Comparison of ENCODE assay signal across 12 mouse cellular contexts in genomic region chr5:110546136-110546535, GRCm38 (mm10). TPM values are rescaled to one million over a fixed set of nuclear protein-coding genes. Genes with fewer than 3 reads are reported as not detected.
DNase-seq lines count a peak whose midpoint lies in the region; ATAC-seq lines count a peak whose summit lies in the region.
"Had no signal": no experiment of that assay in that cellular context is flagged by ENCODE, and none has a peak within 500 bp of the region (broad histone marks: within the 10 kb centered on the region; RNA-seq: fewer than 3 reads in every experiment).

No protein-coding gene starts in this region.

- H3K27me3 ChIP-seq in forebrain, embryonic 16.5 days (replicated peaks; ENCODE audit: control insufficient read depth, insufficient read depth, low read length), result peaks cover 34% of the 10 kb centered on the region
- peaks cover 35% of the 10 kb centered on the region for H3K27me3 ChIP-seq in forebrain, embryonic 14.5 days (replicated peaks; ENCODE audit: control insufficient read depth, insufficient read depth, low read length)
- H3K27me3 ChIP-seq in hindbrain, embryonic 16.5 days (replicated peaks; ENCODE audit: control insufficient read depth, insufficient read depth, low read length), result peaks cover 22% of the 10 kb centered on the region
- peaks cover 92% of the 10 kb centered on the region for H3K27me3 ChIP-seq in heart, embryonic 12.5 days (replicated peaks)

- H3K4me1 ChIP-seq in forebrain, embryonic 16.5 days (replicated peaks; ENCODE audit: control insufficient read depth, insufficient read depth, low read length), result peaks cover 12% of the 10 kb centered on the region
- H3K4me1 ChIP-seq in forebrain, embryonic 14.5 days (ENCODE audit: control insufficient read depth, insufficient read depth, low read length), result no peaks in the 10 kb centered on the region
- H3K4me1 ChIP-seq in hindbrain, embryonic 16.5 days (ENCODE audit: control insufficient read depth, insufficient read depth, low read depth, low read length), result peaks cover 16% of the 10 kb centered on the region
- H3K4me1 ChIP-seq in heart, embryonic 12.5 days (replicated peaks), result peaks cover 4% of the 10 kb centered on the region

- H3K4me2 ChIP-seq in forebrain, embryonic 16.5 days (ENCODE audit: low read length), result peak overlapping the region; percentile 68
- H3K4me2 ChIP-seq in forebrain, embryonic 14.5 days (ENCODE audit: low read length), result no peak overlapping the region
- peak overlapping the region; percentile 86 for H3K4me2 ChIP-seq in hindbrain, embryonic 16.5 days (ENCODE audit: low read length)
- H3K4me2 ChIP-seq in heart, embryonic 12.5 days, result no peak overlapping the region
- H3K4me2 ChIP-seq: stomach, embryonic 15.5 days had no signal

- ATAC-seq in forebrain, embryonic 16.5 days, result no peak
- ATAC-seq in forebrain, embryonic 14.5 days, result no peak
- ATAC-seq in hindbrain, embryonic 16.5 days, result no peak
- no peak for ATAC-seq in heart, embryonic 12.5 days (ENCODE audit: insufficient number of reproducible peaks, low FRiP score)
- ATAC-seq: lung, postnatal 0 days had no signal

- WGBS in forebrain, embryonic 16.5 days, result 84% methylated on average over 11 of the region's 11 CpGs
- 84% methylated on average over 11 of the region's 11 CpGs for WGBS in forebrain, embryonic 14.5 days
- 82% methylated on average over 11 of the region's 11 CpGs for WGBS in hindbrain, embryonic 16.5 days
- WGBS in heart, embryonic 12.5 days, result 71% methylated on average over 11 of the region's 11 CpGs

- no peak overlapping the region for H3K4me3 ChIP-seq in forebrain, embryonic 16.5 days (replicated peaks; ENCODE audit: low read length)
- H3K4me3 ChIP-seq in forebrain, embryonic 14.5 days (ENCODE audit: low read depth, low read length), result no peak overlapping the region
- H3K4me3 ChIP-seq in hindbrain, embryonic 16.5 days (ENCODE audit: low read length), result peak overlapping the region; percentile 69; the same call in 1 of the 2 replicates
- no peak overlapping the region for H3K4me3 ChIP-seq in heart, embryonic 12.5 days
- H3K4me3 ChIP-seq: embryonic facial prominence, embryonic 10.5 days; stomach, embryonic 15.5 days had no signal

- no peaks in the 10 kb centered on the region for H3K36me3 ChIP-seq in forebrain, embryonic 16.5 days (ENCODE audit: control insufficient read depth, insufficient read depth)
- no peaks in the 10 kb centered on the region for H3K36me3 ChIP-seq in forebrain, embryonic 14.5 days (ENCODE audit: control insufficient read depth, insufficient read depth, low read length)
- no peaks in the 10 kb centered on the region for H3K36me3 ChIP-seq in hindbrain, embryonic 16.5 days (ENCODE audit: control insufficient read depth, insufficient read depth, low read length)
- no peaks in the 10 kb centered on the region for H3K36me3 ChIP-seq in heart, embryonic 12.5 days
- H3K36me3 ChIP-seq: embryonic facial prominence, embryonic 10.5 days; stomach, embryonic 15.5 days had no signal

- DNase-seq in forebrain, embryonic 14.5 days (ENCODE audit: low spot score), result no peak
- DNase-seq in 3134 (ENCODE audit: extremely low read depth, insufficient read length, low spot score), result peak; percentile 30
- peak; percentile 64 for DNase-seq in cerebellum, adult 8-10 months
- DNase-seq in kidney, adult 18-20 months, result no peak
- no peak for DNase-seq in kidney, postnatal 36 days
- DNase-seq: kidney, postnatal 25 days had no signal

- H3K27ac ChIP-seq in forebrain, embryonic 16.5 days (ENCODE audit: low read length), result no peak overlapping the region
- H3K27ac ChIP-seq in forebrain, embryonic 14.5 days (ENCODE audit: low read depth, low read length), result no peak overlapping the region
- H3K27ac ChIP-seq in hindbrain, embryonic 16.5 days (ENCODE audit: low read depth, low read length), result no peak overlapping the region
- no peak overlapping the region for H3K27ac ChIP-seq in heart, embryonic 12.5 days (ENCODE audit: poor library complexity, severe bottlenecking)
- H3K27ac ChIP-seq: embryonic facial prominence, embryonic 10.5 days; stomach, embryonic 15.5 days had no signal

- H3K9me3 ChIP-seq in forebrain, embryonic 16.5 days (ENCODE audit: control insufficient read depth, low read length), result no peaks in the 10 kb centered on the region
- H3K9me3 ChIP-seq in forebrain, embryonic 14.5 days (replicated peaks; ENCODE audit: control insufficient read depth, low read length), result no peaks in the 10 kb centered on the region
- no peaks in the 10 kb centered on the region for H3K9me3 ChIP-seq in hindbrain, embryonic 16.5 days (ENCODE audit: control insufficient read depth, low read length)
- no peaks in the 10 kb centered on the region for H3K9me3 ChIP-seq in heart, embryonic 12.5 days (replicated peaks)
- H3K9me3 ChIP-seq: embryonic facial prominence, embryonic 10.5 days; stomach, embryonic 15.5 days had no signal

- H3K9ac ChIP-seq in forebrain, embryonic 16.5 days (replicated peaks; ENCODE audit: low read depth, low read length), result no peak overlapping the region
- no peak overlapping the region for H3K9ac ChIP-seq in forebrain, embryonic 14.5 days (ENCODE audit: low read length)
- H3K9ac ChIP-seq in hindbrain, embryonic 16.5 days (ENCODE audit: low read depth, low read length), result no peak overlapping the region; the same call in 1 of the 2 replicates
- H3K9ac ChIP-seq in heart, embryonic 12.5 days, result no peak overlapping the region
- H3K9ac ChIP-seq: stomach, embryonic 15.5 days had no signal

RNA-seq across cellular contexts. Expression of gene Galnt9, which starts 2.0 kb away (rescaled TPM):
- 13.9 and 15.5 TPM in 2 replicates for polyA plus RNA-seq in forebrain, embryonic 16.5 days (2015; fragmentation: Nextera tagmentation; extraction: Ambion mirVana)
- 12.1 and 13.3 TPM in 2 replicates for polyA plus RNA-seq in forebrain, embryonic 14.5 days (2014; fragmentation: Nextera tagmentation; extraction: Ambion mirVana)
- polyA plus RNA-seq in hindbrain, embryonic 16.5 days (2015; fragmentation: Nextera tagmentation; extraction: Ambion mirVana), result 24.9 and 26.0 TPM in 2 replicates
- polyA plus RNA-seq in heart, embryonic 12.5 days (2016; fragmentation: Nextera tagmentation; extraction: Ambion mirVana), result not detected in 2 replicates

Comparison
In these comparisons a context has a peak if more than half of its experiments do, and no peak if none do; other contexts are left out.
1. H3K4me2 ChIP-seq: peak in forebrain, embryonic 16.5 days (single experiment) and hindbrain, embryonic 16.5 days (single experiment); none in forebrain, embryonic 14.5 days (single experiment) and heart, embryonic 12.5 days (single experiment).
2. DNase-seq: peak in 3134 (single experiment) and cerebellum, adult 8-10 months (single experiment); none in forebrain, embryonic 14.5 days (single experiment), kidney, adult 18-20 months (single experiment) and kidney, postnatal 36 days (0 of 2).
3. RNA of gene Galnt9, which starts 2.0 kb away (polyA plus RNA-seq): 24.9 to 26.0 TPM in hindbrain, embryonic 16.5 days, 13.9 to 15.5 TPM in forebrain, embryonic 16.5 days and 12.1 to 13.3 TPM in forebrain, embryonic 14.5 days; not detected in heart, embryonic 12.5 days; every median in the first group is over 10 times any median in the second.